Mouse (Mus musculus): ENCODE results near the gene Rhbdd1. TPM values are rescaled to one million over a fixed set of nuclear protein-coding genes. Genes with fewer than 3 reads are reported as not detected.

Gene Rhbdd1
- polyA plus RNA-seq, 1 experiment from 2014 or later = 12.1 TPM

- ATAC-seq (replicated peaks; ENCODE audit: low FRiP score) (no peak), DNase-seq (ENCODE audit: low spot score) (no peak)
- Histone ChIP-seq H3K9me3 (ENCODE audit: control insufficient read depth, low read length) (no peaks in the 10 kb centered on the region), H3K27me3 (replicated peaks; ENCODE audit: control insufficient read depth, insufficient read depth, low read length) (no peaks in the 10 kb centered on the region), H3K27ac (ENCODE audit: low read depth, low read length) (no peak overlapping the region), H3K36me3 (ENCODE audit: control insufficient read depth, insufficient read depth, low read length) (no peaks in the 10 kb centered on the region), H3K4me3 (ENCODE audit: low read depth, low read length) (no peak overlapping the region), H3K4me2 (no peak overlapping the region), H3K9ac (ENCODE audit: low read depth, low read length) (no peak overlapping the region), H3K4me1 (replicated peaks; ENCODE audit: control insufficient read depth, insufficient read depth, low read length) (no peaks in the 10 kb centered on the region)
- 71% methylated on average over 4 of the region's 4 CpGs for WGBS
Measured at GRCm38 (mm10) chr1:82486371-82486770, 170.1 kb downstream of the Rhbdd1 start.

GRCm38 (mm10) chr1:82491954-82492353 is 175.7 kb downstream of the Rhbdd1 start:
- no peak overlapping the region for H3K4me3 ChIP-seq (ENCODE audit: low read depth, low read length)
- no peak overlapping the region for H3K4me2 ChIP-seq
- no peak overlapping the region for H3K9ac ChIP-seq (ENCODE audit: low read depth, low read length)
- 81% methylated on average over 2 of the region's 2 CpGs for WGBS
- no peaks in the 10 kb centered on the region for H3K27me3 ChIP-seq (replicated peaks; ENCODE audit: control insufficient read depth, insufficient read depth, low read length)
- H3K4me1 ChIP-seq (replicated peaks; ENCODE audit: control insufficient read depth, insufficient read depth, low read length) = no peaks in the 10 kb centered on the region
- no peak overlapping the region for H3K27ac ChIP-seq (ENCODE audit: low read depth, low read length)
- no peaks in the 10 kb centered on the region for H3K36me3 ChIP-seq (ENCODE audit: control insufficient read depth, insufficient read depth, low read length)
- ATAC-seq (replicated peaks; ENCODE audit: low FRiP score) (no peak), DNase-seq (ENCODE audit: low spot score) (no peak)
- no peaks in the 10 kb centered on the region for H3K9me3 ChIP-seq (ENCODE audit: control insufficient read depth, low read length)

Small RNAs within 50 kb of the gene (microRNA-seq; reads per million reads assigned to microRNA genes)
- not detected for gene Gm22112 (ENCODE audit: borderline number of aligned reads)

Other genes starting within 250 kb of the Rhbdd1 start
- 12.1 and 12.6 TPM in 2 replicates for gene Gm9747, start 83.3 kb upstream of the Rhbdd1 start, polyA plus RNA-seq (2014; fragmentation: Nextera tagmentation; extraction: Ambion mirVana)
- 3.6 and 4.1 TPM in 2 replicates for gene Irs1, start 25.0 kb upstream of the Rhbdd1 start, polyA plus RNA-seq (2014; fragmentation: Nextera tagmentation; extraction: Ambion mirVana)

Data from liver, embryonic 11.5 days (tissue).